Mouse (Mus musculus) kidney, adult 8-10 months (tissue): ENCODE measurements around the gene Lrrc74a.
A peak's percentile ranks its signal among the peaks of the same experiment; 100 is the strongest.

Experiments used
- DNase-seq, 2 experiments: peaks; one replicate each; pipeline ENCODE4 v3.0.0; 2022

Gene Lrrc74a

DNA sequence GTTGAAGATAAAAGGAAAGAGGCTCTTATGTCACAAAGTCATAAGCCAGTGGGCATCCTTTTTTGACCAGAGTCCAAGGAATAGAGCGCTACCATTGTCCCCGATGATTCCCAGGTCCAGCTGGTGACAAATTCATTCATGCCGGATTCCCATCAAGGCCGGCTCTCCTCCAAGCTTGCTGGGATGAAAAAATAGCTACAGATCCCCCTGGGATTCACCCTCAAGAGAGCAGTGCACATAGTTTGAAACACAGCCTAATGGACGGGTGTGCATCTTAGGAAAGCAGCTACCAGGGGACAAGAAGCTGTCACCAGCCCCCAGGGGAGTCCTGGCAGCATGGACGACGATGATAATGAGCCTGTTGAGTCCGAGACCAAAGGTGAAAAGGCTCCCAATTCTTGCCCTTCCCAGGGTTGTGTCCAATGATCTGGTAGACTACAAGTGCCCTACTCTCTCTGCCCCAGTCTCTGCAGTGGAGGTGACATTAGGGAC lies at the start of gene Lrrc74a:
Gene Lrrc74a (plus strand): TSS at position 51 of the 492 bp plus-strand sequence.
- no peak for DNase-seq

DNA sequence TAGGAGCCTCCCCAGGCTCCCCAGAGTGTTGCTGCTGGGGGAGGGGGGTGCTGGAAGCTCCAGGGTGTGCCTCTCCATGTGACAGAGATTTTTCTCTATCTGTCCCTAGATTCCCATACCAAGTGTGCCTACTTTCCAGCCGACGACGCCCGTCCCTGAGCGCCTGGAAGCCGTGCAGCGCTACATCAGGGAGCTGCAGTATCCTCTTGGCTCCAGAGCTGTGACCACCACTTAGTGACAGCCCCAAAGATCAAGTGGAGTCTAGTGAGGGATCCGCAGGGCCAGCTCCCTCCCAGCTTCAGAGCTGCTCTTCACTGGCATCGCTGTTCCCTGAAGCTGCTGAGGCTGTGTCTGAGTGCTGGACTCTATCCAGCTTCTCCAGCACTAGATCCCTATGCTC lies 48.9 kb upstream of the Lrrc74a start:
- DNase-seq = no peak

DNA sequence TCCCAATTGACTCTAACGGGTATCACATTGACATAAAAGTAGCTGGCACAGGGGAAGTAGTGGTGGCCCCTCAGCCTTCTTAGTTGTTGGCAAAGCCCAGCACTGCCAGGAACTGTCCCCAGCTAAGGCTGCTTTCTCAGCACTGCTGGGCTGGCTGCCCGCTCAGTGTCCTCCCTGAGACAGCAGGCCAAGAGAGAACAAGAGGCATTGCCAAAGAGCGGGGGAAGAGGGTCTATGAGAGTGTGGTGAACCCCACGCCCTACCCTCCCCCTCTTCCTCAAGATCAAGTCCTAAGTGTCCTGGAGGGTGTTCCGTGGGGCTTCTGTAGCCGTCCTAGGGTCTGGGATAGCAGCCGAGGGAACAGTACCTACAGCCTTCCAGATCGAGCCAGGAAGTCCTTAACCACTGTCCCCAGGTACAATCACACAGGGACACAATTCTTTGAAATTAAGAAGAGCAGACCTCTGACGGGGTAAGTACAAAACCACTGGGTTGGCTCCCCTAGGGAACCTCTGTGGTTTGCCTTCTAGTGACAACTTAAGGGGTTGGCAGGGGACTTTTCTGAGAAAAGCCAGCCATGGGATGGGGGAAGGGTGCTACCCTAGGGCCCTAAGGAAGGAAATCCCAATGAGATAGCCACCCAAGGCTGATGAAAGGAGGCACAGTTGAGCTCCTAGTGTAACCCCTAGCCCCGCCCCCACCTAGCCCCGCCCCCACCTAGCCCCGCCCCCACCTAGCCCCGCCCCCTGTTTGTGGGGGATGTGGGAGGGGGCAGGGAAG lies 47.4 kb upstream of the Lrrc74a start:
- no peak for DNase-seq

DNA sequence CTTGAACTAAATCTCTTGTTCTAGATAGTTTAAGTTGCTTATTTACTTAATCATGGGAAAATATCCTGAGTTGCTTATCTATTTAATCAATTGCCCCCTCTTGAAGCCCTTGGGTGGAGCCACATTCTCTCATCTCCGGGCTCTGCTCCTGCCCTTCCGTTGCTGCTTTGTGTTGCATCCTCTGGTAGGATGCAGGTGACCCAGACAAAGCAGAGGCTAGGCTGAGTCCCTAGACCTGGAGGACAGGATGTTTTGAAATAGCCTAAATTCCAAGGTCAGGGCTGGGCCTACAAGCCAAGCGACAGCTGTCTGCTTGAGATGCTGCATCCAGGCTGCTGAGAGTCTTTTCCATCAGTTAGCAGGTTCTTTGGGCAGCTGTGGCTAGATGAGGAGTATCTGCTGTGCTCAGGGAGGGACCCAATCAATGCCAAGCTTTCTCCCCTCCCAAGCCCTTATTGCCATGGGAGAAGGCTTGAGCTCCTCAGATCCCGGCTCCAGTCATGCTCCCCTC lies 46.7 kb upstream of the Lrrc74a start:
- no peak for DNase-seq

DNA sequence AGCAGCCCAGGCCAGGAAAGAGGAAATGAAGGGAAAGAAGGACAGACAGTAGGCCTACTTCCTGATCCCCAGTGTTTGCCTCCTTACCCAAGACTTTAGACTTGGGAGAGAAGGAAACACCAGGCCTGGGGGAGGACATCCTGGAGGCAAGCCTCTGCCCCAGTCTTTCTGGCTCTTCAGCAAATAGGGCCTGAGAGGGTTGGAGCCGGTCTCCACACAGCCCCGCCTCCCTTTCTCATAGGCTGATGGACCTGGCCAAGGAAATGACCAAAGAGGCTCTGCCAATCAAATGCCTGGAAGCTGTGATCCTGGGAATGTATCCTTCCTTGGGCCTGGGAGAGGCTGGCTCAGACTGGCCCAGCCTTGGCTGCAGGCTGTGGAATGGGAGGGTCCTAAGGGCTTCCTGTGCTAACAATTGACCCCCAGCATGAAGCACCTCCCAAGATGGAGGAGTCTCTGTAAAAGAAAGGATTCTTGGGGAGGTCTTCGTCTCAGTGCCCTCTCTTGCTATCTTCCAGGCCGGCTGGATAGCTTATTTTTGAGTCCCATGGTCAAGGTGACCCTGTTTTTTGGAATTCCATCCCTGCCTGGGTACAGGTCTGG lies 46.1 kb upstream of the Lrrc74a start:
- DNase-seq = no peak

DNA sequence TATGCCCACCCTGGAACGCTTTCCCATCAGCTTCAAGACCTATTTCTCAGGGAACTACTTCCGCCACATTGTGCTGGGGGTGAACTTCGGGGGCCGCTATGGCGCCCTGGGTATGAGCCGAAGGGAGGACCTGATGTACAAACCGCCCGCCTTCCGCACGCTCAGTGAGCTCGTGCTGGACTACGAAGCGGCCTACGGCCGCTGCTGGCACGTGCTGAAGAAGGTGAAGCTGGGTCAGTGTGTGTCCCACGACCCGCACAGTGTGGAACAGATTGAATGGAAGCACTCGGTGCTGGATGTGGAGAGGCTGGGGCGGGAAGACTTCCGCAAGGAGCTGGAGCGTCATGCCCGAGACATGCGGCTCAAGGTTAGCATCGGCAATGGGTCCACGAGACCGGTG lies 45.3 kb upstream of the Lrrc74a start:
- DNase-seq = no peak

DNA sequence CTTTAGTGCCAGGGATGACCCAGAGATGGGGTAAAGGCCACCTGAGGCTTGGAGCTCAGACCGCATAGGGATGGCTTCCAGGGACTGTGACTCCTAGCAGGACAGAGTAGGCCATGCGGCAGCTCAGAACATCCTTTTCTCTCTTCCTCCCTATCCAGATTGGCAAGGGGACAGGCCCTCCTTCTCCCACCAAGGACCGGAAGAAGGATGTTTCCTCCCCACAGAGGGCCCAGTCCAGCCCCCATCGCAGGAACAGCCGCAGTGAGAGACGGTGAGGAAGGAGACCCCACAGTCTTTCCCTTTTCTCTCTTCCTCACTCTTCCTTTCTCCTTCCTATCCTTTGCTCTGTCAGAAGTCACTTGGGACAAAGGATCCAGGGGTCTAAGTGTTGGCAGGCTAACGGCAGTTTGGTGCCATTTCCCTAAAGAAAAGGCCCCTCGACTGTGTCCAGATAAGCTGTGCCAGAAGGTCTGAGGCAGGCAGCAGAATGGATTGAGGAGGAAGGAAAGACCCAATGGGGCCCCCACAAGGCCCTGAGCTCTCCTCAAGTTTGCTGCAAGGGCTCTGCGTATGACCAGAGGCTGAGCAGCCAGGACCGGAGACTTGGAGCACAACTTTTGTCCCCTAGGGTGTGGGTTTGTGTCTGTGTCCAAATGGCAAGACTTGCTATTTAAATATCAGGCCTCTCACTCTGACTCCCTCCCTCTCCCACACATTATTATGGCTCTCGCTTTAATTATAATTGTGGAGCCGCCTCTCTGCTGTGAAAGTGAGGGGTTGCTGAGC lies 43.3 kb upstream of the Lrrc74a start:
- no peak for DNase-seq

DNA sequence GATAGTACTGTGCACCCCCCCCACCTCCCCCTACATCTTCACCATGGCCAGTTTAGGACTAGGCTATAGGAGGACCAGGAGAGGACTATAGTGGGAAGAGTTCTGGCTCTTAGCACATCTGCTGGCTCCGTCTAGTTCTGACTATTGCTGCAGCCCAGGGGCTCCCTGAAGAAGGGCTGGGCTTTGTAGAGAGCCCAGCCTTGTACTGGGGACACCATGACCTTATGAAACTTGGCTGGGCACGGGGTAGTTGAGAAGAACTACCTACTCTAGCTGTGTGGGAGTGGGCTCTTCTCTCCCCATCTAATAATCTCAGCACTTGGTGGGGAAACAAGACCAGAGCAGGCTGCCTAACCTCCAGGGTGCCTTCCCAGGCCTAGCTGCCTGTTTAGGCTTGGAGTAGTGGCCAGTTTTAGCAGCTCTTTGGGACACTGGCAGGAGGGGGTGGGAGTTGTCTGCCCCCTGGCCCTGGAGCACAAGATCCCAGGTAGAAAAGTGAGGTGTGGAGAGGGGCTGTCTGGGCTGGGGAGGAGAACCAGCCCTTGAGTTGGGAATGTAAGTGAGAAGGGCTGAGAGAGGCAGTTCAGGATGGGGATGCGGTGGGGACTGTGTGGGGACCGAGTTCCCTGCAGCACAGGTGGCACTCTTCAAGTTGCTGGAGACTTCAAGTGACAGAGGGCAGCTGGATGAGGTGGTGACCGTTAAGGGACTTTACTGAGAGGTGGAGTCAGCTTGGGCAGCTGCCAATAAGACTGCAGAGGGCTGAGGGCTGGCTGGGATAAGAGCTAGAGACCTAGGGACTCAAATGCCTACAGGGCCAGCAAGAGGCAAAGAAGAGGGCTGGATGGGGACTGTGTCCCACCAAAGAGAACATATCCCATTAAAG lies 41.5 kb upstream of the Lrrc74a start:
- no peak for DNase-seq

DNA sequence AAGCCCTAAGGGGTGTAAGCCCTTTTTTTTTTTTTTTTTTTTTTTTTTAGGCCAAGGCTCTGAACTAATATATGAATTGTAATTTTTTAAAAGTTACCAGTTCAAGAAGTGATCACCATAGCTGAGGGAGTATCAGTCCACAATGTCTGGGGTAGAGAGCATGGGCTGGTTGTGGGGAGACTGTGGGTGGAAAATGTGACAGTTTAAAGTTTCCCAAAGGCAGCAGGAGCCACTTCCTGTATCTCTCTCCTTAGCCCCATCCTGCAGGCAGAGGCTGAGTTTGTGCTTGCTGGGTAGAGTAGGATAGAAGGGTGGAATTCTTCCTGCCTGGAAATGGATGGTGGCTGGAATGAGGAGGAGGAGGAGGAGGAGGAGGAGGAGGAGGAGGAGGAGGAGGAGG lies 40.8 kb upstream of the Lrrc74a start:
- DNase-seq = no peak

DNA sequence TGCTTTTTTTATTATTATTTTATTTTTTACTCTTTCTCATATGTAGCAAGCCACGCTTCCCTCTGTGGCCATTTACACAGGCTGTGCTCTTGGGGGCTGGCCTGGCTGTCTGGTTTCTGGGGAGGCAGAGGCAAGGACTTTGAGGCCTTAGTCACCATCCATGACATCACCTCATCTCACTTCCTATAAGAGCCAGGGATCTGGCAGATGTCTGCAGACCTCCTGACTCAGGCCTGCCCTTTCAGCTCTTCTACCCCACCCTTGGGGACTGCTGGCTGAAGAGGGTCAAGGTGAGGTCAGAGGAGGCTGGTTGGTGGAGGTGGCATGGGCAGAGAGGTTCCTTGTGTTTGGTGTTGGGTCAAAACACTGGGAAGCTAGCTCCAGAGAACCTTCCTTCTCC lies 39.7 kb upstream of the Lrrc74a start:
- no peak for DNase-seq

DNA sequence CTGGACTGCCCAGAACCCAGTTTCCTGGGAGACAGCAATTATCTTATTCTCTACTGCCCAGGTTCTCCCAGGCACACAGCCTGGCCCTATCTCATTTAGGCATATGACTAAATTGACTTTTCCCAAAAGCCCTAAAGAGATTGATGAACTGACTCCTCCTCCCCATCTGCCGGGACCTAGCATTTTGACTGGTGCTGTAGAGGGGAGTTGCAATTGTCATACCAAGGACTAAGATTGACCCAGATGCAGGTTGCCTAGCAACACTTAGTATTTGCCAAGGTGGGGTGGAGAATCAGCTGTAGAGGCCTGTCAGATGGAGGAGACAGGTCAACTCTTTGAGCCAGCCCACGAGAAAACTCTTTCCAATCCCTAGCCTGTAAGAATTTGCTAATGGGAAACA lies 36.2 kb upstream of the Lrrc74a start:
- no peak for DNase-seq

DNA sequence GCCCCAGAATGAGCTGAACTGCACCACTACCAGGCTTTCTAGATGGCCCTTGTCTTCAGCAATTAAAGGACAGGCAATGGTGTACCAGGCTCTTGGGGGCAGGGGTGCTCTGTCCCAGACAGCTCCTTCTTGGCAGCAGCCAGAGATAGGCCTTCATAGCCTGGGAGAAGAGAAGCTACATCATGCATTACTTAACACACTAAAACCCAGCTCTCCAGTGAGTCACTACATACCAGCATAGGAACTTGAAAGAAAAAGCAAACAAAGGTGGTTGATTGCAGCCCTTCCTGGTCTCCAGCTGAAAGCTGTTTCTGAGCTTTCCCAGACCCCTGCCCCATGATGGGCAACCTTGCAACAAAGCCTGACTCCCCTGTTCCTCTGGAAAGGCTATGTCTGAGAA lies 35.6 kb upstream of the Lrrc74a start:
- no peak for DNase-seq

DNA sequence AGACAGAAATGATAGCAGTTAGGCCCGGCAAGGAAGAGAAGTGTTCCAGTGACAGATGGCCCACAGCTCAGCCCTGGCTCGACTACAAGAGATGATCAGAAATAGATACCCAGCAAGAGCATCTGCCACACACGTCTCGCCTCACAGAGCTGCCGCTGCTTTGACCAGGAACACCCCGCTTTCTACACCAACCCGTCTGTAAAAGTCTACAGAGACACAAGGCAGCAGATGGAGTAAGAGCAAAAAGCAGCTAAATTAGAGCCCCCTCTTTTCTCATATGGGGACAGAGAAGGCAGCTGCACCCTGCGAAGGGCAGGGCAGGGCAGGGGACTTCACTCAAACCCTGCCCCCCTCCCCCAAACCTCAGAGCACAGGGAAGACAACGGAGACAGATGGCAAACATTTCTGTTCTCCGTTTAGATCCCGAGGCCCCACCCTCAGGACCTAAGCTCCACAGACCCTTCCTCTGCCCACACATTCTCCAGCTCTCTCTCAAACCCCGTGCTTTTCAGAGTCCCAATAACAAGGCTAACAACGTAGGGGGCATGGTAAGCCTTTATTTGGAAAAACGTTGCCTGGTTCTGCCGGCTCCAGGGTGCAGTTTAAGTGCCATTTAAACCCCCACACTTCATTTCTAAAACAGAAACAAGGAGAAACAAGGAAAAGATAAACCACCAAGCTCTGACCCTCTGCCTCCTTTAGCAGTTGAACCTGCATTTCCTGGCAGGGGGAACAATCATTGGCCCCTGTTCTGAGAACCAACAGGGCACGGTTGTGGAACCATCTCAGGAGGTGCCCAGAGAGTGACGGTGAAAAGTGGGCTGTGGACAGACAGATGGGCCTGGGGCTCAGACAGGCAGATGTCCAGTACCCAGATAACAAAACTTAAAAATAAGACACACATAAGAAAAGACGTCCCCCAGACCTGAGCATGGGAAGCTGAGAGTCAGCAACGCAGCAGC lies 33.9 kb upstream of the Lrrc74a start:
- DNase-seq = no peak

DNA sequence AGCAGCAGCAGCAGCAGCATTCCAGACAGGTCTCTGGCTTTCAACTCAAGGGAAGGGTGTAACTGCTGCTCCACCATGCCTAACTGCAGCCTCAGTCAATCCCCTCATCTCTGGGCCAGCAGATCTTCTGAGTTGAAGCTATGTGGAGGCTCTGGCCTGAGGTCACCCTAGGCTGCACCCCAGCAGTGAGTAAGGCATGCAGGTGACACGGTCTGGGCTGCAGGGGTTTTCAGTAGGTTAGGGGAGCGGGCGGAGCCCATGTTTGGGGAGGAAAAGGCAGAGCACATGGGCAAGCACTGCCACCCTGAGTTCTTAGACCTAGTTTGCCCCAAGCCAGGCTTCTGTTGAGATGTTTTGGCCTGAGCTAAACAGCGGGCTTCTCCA lies 33.2 kb upstream of the Lrrc74a start:
- DNase-seq = no peak

DNA sequence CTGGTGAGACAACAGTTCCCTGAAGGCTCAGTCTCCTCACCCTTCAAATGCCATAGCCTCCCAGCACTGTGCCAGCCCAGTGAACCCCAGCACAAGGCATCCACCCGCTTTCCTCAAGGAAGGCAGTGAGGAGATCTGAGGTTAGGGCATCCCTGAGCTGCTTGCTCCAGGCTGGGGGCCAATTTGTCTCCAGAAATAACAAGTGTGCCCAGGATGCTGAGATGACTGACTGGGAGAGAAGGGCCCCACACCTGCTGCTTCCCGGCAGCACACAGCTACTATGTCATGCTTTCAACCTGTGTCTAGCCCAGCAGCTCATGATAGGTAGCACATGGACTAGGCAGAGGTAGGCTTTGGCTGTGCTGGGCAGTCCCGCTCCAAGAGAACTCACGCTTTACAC lies 32.7 kb upstream of the Lrrc74a start:
- DNase-seq = no peak

DNA sequence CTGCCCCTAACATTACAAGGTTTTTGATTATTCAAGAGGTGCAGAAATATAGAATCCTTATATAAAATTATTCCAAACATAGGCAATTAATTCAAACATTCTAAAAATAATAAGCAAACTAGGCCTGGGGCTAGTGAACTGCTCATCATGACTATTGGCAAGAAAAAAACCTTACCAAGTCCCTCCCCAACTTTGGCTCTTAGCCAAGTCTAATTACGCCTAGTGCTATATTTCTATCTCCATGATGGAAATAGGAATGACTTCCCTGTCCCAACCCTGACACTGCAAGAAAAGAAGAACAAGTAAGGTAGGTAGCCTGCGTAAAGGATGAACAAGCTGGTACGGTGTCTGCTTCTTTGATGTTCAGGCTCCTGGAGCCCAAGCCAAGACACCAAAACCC lies 31.5 kb upstream of the Lrrc74a start:
- no peak for DNase-seq

DNA sequence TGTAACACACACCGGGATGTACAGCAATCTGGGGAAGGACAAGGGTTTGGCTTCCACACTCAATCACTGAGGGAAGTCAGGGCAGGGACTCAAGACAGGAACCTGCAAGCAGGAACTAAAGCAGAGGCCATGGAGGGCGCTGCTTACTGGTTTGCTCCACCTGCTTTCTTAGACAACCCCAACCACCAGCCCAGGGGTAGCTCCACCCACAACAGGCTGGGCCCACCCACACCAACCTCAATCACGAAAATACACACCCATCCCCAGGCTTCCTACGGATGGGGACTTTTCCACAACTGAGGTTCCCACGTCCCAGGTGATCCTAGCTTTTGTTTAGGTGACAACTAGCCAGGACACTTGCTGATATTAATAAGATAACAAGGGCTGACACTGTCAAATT lies 28.3 kb upstream of the Lrrc74a start:
- no peak for DNase-seq

DNA sequence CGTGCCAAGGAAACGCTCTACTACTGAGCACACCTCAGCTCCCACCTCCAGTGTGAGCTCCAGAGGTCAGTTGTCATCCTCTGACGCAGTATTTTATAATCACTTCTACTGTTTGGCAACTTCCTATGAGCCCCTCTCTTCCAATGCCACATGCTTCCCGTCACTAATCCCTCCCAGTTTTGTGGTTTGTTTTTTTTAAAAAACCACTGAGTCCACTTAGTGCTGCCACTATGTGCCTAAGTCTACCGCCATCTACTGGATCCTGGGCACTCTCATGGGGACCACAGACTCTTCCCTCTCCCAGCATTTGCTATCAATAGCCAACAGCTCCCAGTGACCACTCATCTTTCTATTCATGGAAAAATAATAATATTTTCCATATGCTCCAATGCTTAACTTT lies 20.1 kb upstream of the Lrrc74a start:
- no peak for DNase-seq

DNA sequence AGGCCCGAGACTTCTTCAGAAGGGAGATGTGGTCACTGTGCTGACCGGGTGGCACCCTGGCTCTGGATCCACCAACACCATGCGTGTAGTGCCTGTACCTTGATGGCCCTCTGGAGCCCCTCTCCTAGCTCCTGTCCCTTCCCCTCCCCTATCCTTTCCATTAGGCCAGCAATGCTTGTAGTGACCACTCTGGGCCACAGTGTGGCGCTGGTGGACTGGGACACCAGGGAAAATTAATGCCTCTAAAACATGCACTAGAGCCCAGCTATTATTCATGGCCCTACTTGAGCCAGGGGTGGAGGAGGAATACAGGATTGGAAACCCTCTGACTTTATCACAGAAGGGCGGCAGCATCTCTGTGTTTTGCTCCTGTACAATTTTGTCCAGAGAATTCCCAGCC lies 18.8 kb upstream of the Lrrc74a start:
- peak; percentile 22 to 64 for DNase-seq

DNA sequence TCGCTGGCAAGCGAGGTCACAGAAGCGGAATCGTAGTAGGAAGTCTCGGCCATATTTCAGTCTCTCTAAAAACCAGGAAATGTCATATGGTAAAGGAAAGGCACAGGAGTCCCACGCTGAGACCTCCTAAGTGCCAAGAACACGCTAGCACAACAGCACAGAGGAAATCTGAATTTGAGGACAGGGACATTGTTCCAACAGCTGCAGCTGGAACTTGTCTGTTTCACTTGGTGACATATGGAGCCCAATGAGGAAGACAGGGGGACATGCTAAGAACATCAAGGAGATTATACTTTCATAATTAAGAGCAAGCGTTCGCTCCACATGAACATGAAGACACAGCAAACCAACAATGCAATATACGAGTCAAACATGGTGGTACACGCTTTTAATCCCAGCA lies 17.2 kb upstream of the Lrrc74a start:
- no peak for DNase-seq

DNA sequence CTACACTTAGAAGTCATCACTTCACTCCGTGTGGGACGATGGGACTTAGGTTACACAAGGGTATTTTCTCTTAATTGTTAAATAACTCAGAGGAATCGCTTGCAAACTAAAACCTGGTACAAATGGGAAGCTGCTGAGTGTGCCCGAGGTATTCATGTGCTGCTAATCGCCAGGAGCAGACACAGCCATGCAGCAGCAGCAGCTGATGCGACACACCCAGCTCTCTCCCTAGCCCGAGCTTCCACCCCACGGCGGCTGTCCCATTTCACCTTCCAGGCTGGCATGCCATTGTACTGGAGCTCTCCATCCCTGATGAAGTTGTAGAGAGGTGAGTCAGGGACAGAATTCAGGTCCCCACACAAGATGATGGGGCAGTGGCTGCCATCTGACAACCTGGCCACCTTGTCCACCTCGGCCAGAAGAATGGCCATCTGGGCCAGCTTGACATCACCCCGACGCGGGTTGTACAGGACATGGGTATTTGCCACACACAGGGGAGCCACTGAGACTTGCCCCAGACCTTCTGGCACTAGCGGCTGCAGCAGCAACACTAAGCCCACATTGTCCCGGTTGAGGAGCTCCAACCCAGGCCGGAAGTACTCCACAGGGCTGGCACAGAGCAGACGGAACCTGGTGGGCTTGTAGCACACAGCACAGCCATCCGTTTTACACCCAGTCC lies 14.1 kb upstream of the Lrrc74a start:
- no peak for DNase-seq
